Comparison of ENCODE assay signal across 8 mouse cellular contexts in the genomic region with DNA sequence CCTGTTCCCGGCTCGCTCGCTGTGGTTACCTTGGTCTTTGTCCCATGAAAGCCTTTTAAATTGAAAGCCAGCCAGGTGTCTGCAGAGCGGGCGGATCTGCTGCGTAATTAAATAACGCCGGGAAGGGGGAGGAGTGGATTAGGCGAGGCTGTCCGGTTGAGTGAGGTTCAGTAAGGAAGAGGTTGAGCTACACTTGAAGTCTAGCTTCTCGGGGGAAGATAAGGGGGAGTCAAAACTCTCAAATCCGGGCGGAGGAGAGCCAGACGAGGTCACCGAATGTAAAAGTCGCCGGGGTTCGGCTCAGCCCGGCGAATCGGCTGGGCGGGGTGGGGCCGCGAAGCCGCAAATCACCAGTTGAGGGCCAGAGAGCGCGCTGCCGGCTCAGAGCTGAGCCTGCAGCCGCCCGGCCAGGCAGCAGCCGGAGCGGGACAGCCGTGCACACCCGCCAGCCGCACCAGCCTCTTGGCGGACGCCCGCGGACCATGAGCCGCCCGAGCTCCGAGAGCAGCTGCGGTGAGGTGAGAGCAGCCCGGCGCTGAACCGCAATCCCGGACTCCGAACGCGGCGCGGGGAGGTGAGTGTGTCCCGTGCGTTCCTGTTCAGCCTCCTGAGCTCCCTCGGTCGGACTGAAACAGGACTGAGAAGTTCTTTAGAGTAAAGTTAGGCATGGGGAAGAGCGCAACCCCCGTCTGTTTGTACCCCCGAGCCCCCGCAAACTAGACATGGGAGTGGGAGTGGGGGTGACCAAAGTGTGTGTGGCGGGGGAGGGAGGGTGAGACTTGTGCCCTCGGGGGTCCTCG.
DNase-seq lines count a peak whose midpoint lies in the region; ATAC-seq lines count a peak whose summit lies in the region.

No protein-coding gene starts in this region.

- under 1% methylated on average over 63 of the region's 63 CpGs for WGBS in forebrain, embryonic 15.5 days

- peaks cover 8% of the 10 kb centered on the region; the same call in 1 of the 2 replicates for H3K27me3 ChIP-seq in forebrain, embryonic 15.5 days

- no peaks in the 10 kb centered on the region for H3K9me3 ChIP-seq in forebrain, embryonic 15.5 days

- H3K36me3 ChIP-seq in forebrain, embryonic 15.5 days = no peaks in the 10 kb centered on the region

- peak overlapping the region; percentile 67 for H3K9ac ChIP-seq in forebrain, embryonic 15.5 days (replicated peaks)

- peaks cover 23% of the 10 kb centered on the region for H3K4me1 ChIP-seq in forebrain, embryonic 15.5 days

- H3K4me2 ChIP-seq in forebrain, embryonic 15.5 days (replicated peaks) = peak overlapping the region; percentile 98

- peak overlapping the region; percentile 64 for H3K4me3 ChIP-seq in forebrain, embryonic 15.5 days

- DNase-seq in ES-CJ7 (ENCODE audit: low read depth, low spot score) = peak; percentile 84
- DNase-seq in cerebellum, adult 11 months = peak; percentile 38
- DNase-seq in heart, postnatal 4 days = peak; percentile 78
- DNase-seq in layer of hippocampus, adult 9-11 months = peak; percentile 25
- DNase-seq in lung, postnatal 14 days = peak; percentile 79
- peak; percentile 59 for DNase-seq in ovary, postnatal 14 days (ENCODE audit: low spot score)
- DNase-seq in thymus, postnatal 25 days = peak; percentile 23

- ATAC-seq in forebrain, embryonic 15.5 days (replicated peaks) = peak; percentile 88

- peak overlapping the region; percentile 63 for H3K27ac ChIP-seq in forebrain, embryonic 15.5 days (replicated peaks)

Comparison
In these comparisons a context has a peak if more than half of its experiments do, and no peak if none do; other contexts are left out.
1. Peak in every context shown above with its lines: DNase-seq, ATAC-seq, H3K4me3 ChIP-seq and H3K27ac ChIP-seq.
2. DNase-seq: peak in every context shown above with its lines; median percentile 84 in ES-CJ7; 79 in lung, postnatal 14 days; 78 in heart, postnatal 4 days; 59 in ovary, postnatal 14 days; 38 in cerebellum, adult 11 months; 25 in layer of hippocampus, adult 9-11 months; 23 in thymus, postnatal 25 days.